Mouse (Mus musculus) ZHBTc4 (cell line): Measurements from ENCODE around the gene Dnajb3.
"Not testable (repeated sequence)": the region's sequence is repeated elsewhere in the genome, so short reads cannot be mapped to it uniquely, and the experiment has no call there.

ENCODE experiments used
- DNase-seq: peaks from one replicate; pipeline ENCODE4 v3.0.0-alpha.2; 2011; ENCODE audit warnings: low read depth, low spot score

Dnajb3 gene

DNA sequence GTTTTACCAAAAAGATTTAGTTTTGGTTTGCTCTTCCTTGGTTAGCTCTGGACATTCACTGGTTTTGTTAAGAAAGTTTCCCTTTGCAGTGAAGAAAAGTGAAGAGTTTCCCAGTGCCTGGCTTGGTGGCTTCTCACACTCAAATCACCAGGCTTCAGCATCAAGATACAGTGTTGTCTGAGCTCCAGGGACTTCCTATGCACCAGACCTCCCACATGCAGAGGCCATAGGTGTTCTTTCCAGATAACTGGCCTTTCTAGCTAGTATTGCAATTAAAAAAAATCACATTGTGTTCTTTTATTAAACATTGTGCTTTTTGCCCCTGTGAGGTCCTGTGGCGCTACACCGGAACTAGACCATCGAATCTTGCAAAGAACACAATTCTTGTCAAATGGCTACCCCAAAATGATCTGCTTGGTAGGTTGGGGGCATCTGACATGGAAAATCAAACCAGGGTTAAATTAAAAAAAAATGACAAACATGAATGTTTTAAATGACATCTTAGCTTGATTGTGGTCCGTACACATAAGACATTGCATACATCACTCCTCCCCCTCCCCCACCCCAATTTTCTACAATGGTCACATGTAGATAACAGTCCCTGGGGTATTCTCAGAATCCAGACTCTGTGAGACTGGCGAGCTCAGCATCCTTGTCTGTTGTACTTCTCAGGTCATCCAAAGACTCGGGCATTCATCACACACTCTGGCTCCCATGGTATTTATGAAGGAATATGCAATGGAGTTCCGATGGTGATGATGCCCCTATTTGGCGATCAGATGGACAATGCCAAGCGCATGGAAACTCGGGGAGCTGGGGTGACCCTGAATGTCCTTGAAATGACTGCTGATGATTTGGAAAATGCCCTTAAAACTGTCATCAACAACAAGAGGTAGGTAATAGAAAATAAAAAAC lies 10.1 kb upstream of the Dnajb3 start:
- no peak for DNase-seq

DNA sequence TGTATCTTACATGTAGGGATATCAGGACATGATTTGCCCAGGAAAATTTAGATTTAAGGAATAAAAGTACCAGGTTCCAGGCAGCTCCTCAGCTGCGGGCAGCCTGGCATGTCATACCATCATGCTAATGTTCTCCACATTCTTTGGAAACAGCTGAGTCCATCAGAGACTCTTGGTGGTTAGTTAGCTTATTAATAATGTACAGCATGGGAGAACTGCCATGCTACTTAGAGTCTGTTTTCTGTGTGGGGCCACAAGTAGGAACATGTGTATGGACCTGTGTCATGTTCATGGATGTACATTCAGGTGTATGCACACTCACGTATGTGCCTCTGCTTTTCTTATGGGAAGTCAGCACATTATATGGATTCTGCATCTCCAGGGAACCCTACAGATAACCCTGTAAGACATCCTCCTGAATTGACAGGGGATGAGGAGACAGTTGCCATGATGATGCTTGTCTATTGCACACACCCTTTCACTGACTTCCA lies 8.9 kb upstream of the Dnajb3 start:
- DNase-seq: no peak

DNA sequence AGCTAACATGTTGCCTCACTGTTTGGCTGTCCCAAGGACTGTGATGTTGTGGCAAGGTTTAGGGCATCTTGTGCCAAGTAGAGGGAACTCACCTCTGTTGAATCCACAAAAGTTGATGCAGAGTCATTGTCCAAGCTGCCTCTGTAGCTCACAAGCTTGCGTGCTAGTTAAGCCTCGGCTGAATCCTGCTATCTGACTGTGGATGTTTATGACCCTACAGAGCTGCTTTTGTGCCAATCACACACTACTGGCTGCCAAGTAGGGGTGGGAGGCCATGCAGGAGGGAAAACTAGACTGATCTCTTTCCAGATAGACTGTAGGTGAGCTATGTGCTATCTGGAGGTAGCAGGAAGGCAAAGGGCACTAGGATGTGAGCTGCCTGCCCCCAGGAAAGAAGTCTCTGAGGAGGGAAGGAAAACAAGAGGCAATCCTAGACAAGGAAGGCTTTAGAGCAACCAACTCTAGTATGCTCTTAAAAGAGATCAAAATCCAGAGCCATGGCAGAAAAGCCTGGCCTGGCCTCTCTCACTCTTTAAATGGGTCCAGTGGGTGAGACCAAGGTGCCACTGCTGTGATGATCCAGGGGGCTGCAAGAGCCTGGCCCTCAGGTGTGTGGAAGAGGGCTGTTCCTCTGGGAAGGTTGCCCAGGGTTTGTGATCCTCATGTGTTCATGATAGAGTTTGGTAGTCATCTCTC lies 8.3 kb upstream of the Dnajb3 start:
- no peak for DNase-seq

DNA sequence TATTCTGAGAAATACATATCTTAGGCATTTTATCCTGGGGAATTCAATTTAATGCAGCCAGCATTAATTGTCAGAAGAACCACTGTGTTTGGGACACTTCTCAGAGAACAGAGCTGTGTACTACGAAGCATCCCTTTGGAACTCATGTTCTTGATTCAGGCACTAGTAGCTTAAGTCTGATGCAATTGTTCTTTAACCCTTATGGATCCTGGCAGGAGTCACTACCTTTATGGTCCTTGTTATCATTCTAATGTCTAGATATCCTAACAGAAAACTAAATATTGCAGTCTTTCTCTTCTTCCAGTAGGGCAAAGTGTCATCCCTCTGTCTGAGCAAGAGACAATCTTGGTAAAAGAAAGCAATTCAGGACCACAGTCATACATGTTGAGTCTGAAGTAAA lies 7.5 kb upstream of the Dnajb3 start:
- DNase-seq: no peak

DNA sequence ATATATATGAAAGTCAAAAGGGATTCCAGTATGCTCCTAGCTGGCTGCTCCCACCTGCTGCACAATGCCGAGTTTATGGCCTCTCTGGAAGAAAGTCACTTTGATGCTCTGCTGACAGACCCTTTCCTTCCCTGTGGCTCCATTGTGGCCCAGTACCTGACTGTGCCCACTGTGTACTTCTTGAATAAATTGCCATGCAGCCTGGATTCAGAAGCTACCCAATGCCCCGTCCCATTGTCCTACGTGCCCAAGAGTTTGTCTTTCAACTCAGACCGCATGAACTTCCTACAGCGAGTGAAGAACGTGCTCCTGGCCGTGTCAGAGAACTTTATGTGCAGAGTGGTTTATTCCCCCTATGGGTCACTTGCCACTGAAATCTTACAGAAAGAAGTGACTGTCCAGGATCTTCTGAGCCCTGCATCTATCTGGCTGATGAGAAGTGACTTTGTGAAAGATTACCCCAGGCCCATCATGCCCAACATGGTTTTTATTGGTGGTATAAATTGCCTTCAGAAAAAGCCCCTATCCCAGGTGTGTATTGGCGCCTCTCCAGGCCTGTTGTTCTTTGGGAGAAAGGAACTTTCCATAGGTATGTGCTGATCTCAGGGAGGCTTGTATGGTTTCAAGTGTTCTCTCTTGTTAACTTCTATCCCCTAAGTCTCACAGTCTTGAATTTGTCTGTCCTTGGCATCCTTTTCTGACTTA lies 6.9 kb upstream of the Dnajb3 start:
- no peak for DNase-seq

DNA sequence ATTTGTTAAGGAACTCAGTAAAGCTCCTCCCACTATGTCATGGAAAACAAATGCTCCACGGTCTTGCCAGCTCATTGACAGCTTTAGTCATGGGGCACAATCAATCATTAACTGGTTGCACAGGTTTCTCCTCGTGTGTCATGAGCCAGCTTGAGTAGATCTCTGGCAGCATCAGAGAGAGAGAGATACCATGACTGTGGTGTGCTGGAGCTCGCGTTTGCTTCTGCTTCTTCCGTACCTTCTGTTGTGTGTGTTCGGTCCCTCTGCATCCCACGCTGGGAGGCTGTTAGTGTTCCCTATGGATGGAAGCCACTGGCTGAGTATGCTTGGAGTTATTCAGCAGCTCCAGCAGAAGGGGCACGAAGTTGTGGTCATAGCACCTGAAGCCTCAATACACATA lies 6.2 kb upstream of the Dnajb3 start, which contains the start of gene Ugt1a1:
Gene Ugt1a1, plus strand, starts transcription at position 148 of the 400 bp plus-strand sequence.
- no peak for DNase-seq

DNA sequence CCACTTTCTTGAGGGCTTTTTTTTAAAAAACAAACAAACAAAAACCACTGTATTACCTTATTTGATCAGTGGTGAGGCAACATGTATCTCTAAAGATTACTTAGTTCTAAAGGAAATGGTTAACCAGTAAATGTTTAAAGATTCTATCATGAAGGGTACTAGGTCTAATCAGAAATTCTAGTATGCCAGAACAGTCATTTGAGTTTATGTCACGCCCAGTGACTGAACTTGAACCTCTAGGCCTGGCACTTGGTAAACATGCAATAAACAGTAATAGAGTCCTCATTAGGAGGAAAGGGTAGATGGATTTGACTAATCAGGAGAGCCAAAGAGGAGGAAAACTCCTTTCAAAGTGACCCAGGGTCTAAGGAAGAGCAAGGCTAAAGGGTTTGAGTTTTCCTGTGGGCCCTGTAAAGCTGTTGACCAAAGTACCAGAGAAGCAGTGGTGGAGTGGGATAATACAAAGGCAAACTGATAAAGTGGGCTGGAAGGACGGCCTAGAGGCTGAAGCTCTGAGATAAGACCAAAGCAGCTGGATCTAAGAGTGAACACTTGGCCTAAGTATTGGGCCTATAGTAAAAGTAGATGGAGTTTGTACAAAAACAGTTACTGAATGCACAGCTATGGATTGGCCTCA lies 1.4 kb upstream of the Dnajb3 start:
- no peak for DNase-seq

DNA sequence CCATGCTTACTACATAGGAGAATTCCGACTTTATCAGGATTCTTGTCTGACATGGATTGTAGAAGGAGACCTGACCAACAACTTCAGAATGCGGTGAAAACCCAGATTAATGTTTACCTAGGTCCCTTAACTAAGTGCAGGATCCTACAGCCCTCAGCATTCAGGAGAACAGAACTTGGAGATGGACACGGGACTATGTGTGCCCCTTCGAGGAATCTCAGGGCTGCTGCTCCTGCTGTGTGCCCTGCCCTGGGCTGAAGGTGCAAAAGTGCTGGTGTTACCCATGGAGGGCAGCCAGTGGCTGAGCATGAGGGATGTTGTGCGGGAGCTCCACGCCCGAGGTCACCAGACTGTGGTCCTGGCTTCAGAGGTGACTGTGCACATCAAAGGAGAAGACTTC lies 5.1 kb downstream of the Dnajb3 start, which contains the start of gene Ugt1a2:
Gene Ugt1a2, plus strand, starts transcription at position 146 of the 400 bp plus-strand sequence.
- no peak for DNase-seq

DNA sequence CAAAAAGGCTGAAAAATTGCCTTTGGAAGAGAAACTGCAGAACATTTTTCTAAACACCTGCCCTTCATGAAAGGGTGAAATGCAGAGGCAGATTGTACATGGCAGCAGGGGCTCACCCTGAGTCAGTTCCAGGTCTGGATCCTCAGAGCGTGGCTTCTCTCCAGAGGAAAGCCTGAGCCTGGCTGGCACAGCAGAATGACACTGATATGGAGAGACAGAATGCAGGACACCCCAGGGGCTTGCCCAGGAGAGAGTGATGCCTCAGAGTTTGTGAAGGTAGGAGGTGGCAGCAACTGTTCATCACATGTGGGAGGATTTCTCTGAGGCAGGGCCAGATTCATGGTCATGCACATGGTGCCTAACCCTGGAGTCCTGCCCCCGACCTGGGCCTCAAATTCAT lies 5.6 kb downstream of the Dnajb3 start:
- DNase-seq: no peak

DNA sequence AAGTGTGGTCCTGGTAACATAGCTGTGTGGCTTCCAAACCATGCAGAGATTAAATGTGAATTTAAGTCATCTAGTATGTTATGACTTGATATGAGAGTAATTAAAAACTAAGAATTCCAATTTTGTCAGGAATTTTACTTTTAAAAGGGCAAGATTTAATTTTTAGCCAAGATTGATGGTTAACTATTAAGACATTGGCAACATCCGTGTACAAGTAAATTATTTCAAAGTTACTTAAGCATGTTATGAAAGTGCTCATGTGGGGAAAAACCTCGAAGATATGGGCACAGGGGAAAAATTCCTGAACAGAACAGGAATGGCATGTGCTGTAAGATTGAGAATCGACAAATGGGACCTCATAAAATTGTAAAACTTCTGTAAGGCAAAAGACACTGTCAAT lies 8.1 kb downstream of the Dnajb3 start:
- DNase-seq: no peak

DNA sequence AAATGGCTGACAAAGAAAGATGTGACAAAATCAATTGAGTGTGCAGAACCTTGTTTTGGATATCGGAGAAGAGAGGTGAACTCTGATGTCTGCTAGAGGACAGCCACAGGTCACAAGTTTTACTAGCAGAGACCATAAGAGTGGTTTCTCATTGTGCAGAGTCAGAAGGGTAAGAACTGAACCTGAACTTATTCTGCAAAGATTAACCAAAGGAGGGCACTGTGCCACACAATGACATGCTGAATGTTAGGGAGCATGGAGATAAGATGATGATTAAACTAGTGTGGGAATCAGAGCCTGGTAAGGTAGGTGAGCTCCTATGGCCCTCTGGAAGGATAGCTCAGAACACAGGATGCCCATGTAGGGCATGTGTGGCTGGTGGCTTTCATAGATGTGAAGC lies 9.9 kb downstream of the Dnajb3 start:
- DNase-seq: no peak

DNA sequence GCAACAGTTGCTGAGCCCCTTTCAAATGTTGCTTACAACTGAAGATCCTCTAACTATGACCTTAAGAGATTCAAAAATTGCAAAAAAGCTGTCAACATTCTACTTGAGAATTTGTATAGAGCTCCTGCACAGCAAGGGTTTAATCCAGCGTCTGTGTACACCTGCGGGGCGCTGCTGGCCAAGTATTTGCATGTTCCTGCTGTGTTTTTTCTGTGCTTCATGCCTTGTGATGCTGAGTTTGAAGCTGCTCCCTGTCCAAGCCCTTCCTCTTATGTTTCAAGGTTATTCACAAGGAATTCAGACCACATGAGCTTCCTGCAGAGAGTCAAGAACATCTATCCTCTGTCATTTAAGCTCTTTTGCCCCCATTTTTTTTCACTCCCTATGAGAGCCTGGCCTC lies 13.4 kb downstream of the Dnajb3 start:
- no peak for DNase-seq

DNA sequence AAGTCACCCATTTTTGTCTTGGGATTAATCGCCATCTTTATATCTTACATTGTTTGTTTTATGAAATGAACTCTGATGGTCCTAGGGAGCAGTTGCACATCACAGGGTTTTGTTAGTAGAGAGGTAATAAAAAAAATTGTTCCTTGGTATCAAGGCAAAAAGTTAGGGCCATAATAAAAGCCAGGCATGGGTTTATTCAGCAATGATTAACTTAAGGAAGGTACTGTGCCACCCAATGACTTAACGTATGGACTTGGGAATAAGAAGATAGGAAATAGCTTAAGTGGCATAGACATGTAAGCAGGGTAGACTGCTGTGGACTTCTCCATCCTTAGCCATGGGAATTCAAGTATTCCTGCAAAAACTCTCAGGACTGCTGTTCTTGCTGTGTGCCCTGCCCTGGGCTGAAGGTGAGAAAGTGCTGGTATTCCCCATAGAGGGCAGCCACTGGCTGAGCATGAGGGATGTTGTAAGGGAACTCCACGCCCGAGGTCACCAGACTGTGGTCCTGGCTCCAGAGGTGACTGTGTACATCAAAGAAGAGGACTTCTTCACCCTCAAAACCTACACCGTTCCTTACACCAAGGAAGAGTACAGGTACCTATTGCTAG lies 19.2 kb downstream of the Dnajb3 start:
- no peak for DNase-seq

DNA sequence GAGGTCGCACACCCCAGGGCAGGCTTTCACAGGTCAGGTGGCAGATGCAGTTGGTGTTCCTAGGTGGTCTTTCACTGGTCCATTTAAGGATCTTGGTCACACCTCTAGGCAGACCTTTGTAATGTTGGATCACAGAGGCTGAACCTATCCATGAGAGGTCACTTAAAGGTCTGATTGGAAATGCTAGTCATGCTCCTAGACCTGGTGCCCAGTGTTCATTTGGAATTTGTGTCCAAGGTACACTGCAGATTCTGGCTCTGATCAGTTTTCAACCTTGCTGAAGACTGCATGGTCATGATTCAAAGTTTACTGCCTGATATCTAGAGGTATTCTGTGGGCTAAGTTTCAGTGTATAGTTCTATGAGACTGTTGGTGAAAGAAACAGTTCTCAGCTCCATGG lies 25.9 kb downstream of the Dnajb3 start:
- no peak for DNase-seq

DNA sequence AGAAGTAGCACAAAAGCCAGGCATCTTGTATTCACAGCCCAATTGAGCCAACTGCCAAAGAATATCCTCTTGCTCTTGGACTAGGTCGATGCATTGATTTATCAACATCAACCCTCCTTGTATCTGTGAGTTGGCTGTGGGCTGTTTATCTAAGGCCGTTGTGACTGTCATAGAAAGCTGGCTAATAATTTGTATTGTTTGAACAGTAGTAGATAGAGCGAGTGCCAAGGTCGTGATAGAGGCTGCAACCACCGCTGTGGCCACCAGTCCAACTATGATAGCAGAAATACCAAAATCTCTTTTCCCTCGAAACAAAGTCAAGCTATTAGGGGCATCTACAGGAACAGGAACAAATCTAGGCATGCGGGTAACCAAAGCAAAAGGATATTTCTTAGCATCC lies 33.4 kb downstream of the Dnajb3 start:
- DNase-seq: not testable (repeated sequence)

DNA sequence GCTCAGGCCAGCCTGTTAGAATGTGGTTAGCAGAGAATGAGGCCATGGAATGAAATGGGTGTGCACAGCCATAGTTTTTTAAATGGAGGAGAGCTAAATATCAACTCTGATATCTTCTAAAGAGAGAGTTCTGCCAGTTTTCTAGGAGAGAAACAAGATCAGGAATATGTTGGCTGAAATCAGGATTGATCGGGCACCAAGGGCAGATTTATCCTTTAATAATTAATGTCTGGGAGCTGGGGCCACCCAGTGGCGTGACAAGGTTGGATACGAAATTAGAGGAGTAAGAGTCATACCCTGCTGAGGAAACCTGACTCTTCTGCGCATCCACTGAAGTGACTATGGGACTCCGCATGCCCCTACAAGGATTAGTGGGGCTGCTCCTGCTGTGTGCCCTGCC lies 39.9 kb downstream of the Dnajb3 start, which contains the start of gene Ugt1a5:
Gene Ugt1a5, plus strand, starts transcription at position 302 of the 400 bp plus-strand sequence.
- DNase-seq: no peak

DNA sequence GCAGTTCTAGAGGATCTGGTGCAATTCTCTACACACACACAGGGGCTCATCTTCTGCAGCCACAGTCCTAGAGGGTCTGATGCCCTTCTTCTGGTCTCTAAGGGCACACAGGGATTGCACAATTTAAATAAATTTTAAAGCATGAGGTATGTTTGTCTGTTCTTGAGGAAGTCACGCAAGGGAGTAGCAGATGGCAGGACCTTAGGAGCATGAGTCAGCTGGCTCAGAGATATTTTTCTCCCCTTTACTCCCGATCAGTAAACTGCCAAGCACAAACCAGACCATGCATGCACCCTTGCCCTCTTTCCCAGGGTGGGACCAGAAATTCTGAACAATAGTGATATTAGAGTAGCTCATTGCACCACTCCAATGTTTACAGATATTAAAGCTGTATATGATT lies 47.2 kb downstream of the Dnajb3 start:
- DNase-seq: no peak
